Mouse (Mus musculus) kidney, adult 10 weeks (tissue): ENCODE data around the gene Myo1a. TPM values are rescaled to one million over a fixed set of nuclear protein-coding genes. Genes with fewer than 3 reads are reported as not detected.

ENCODE experiments used
- polyA plus RNA-seq: library from polyadenylated mRNA; stranded (reverse); fragments of 350-450 nt; fragmentation: Illumina TruSeq; extraction: RNeasy Lipid Tissue Mini Kit (QIAGEN cat#74804); gene quantifications from one replicate; pipeline ENCODE4 v1.2.3, GENCODE M21; 2014; ENCODE audit warnings: low read depth, low replicate concordance

Gene Myo1a
- not detected for polyA plus RNA-seq

GRCm38 (mm10) chr10:127704766-127705220 lies at the start of gene Myo1a:
Gene Myo1a, plus strand, starts transcription at chr10:127705170.

GRCm38 (mm10) chr10:127666501-127667268 lies 38.3 kb upstream of the Myo1a start, which contains the start of gene Nemp1:
Gene Nemp1, plus strand, starts transcription at chr10:127666901.

GRCm38 (mm10) chr10:127668093-127669050 lies 36.6 kb upstream of the Myo1a start, which contains the start of gene Nab2:
Gene Nab2, minus strand, starts transcription at chr10:127668568.

DNA sequence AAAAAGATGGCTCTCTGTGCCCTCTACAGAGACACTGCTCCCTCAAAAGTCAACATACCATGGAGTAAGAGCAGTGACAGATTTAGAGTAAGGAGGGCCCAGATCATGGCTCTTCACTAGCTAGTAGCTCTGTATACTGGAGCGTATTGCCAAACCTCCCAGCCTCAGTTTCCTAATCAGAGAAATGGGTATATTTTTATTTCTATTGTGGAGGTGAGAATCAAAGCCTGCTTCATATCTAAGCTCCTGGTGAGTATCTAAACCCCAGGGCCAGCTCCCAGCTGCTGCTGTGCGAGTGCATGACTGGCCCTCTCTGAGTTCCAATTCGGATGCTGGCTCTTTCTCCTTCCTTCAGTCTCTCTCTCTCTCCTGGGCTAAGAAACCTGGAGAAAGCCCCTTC lies 19.2 kb downstream of the Myo1a start, which contains the start of gene Tac2:
Tac2 (plus strand) TSS at position 301 of the 400 bp plus-strand sequence.

DNA sequence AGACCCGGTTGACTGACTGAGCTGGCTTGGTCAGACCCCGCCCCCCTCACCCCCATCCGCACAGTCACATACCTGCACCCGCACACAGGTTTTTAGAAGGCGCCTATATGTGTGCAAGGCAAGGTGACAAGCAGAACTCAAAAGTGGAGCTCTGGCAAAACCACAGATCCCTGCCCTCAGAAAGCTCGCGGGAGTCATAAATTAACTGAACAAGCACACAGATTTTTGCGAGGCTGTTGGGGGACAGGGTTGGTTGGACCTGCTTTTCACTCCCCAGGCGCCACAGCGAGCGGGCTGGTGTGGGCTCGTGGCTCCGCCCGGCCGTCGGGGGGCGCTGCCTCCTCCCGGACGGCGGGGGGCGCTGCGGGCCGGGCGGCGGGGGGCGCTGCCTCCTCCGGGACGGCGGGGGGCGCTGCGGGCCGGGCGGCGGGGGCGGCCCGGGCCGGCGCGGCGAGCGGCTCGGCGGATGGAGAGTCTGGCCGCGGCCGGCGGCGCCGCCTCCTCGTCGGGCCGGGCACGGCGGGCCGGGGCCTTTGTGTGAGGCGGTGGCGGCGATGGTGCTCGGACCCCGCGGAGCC lies 34.2 kb downstream of the Myo1a start, which contains the start of gene Zbtb39:
Zbtb39 (plus strand) TSS at position 456 of the 578 bp plus-strand sequence.

DNA sequence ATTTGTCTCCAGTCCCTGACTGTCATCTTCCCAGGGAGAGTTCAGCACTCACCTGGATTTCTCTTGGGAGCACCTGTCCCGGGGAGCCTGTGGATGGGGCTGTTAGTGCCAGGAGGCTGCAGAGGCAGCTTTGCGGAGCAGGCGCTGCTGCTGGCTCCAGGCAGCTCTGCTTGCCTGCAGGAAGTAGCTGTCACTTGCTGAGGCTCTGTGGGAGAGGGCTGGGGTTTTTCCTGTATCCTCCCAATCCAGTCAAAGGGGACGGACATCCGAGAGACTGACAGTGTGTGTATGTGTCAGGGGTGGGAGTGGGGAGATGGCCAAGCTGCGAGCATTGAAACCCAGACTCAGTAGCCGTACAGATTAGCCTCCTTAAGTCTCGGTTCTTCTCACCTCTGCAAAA lies 46.6 kb downstream of the Myo1a start, which contains the start of gene Gpr182:
Gpr182 (minus strand) TSS at position 185 of the 400 bp plus-strand sequence.

DNA sequence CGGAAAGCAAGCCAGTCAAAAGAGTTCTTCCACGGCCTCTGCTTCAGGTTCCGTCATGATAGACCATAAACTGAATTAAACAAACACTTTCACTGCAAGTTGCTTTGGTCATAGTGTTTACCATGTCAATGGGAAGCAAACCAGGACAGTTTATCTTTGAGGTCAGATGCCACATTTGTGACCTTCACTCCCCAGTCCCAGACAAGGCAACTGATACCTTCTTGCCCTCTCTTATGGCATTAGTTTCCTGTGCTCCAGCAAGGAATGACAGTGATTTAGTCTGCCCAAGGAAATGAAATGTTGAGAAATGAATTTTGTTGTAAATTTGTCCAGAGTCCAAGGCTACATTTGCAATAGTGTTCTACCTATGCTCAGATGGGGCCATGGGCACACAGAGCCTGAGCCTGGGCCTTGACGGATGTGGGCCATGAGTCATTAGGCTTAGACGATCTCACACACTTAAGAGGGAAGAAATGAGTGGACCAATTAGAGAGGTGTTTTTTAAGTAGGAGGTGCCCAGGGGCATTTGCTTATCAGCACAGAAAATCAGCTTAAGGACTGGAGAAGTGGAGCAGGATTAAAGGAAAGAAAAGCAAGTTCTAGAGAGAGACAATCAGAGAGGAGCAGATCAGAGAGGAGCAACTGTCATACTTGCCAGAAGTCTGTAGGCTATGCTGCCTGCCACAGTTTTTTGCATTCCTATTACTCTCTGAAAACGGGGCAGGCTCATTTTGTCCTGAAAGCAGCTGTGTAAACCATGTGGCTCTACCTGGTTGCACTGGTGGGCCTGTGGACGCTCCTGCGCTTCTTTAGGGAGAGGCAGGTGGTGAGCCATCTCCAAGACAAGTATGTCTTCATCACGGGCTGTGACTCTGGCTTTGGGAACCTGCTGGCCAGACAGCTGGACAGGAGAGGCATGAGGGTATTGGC lies 54.5 kb downstream of the Myo1a start, which contains the start of the genes Rdh1 and Rdh16f1:
Rdh1 (plus strand) TSS at position 541 of the 930 bp plus-strand sequence.
Rdh16f1 (plus strand) TSS at position 607 of the 930 bp plus-strand sequence.

Other genes with a start within 250 kb of the Myo1a start
- not detected for gene Stac3, start 203.5 kb upstream of the Myo1a start, polyA plus RNA-seq
- not detected for gene Ndufa4l2, start 190.2 kb upstream of the Myo1a start, polyA plus RNA-seq
- gene Shmt2, start 182.7 kb upstream of the Myo1a start, polyA plus RNA-seq: 7.9 TPM
- not detected for gene Nxph4, start 170.6 kb upstream of the Myo1a start, polyA plus RNA-seq
- gene Lrp1, start 84.0 kb upstream of the Myo1a start, polyA plus RNA-seq: 1.5 TPM
- 22.0 TPM for gene Stat6, start 62.2 kb upstream of the Myo1a start, polyA plus RNA-seq
- 5.9 TPM for gene Nemp1, start 38.3 kb upstream of the Myo1a start, polyA plus RNA-seq
- 1.2 TPM for gene Nab2, start 36.6 kb upstream of the Myo1a start, polyA plus RNA-seq
- gene Tac2, start 19.3 kb downstream of the Myo1a start, polyA plus RNA-seq: not detected
- 2.1 TPM for gene Zbtb39, start 34.4 kb downstream of the Myo1a start, polyA plus RNA-seq
- 0.61 TPM for gene Gpr182, start 46.6 kb downstream of the Myo1a start, polyA plus RNA-seq
- 1.1 TPM for gene Rdh1, start 54.6 kb downstream of the Myo1a start, polyA plus RNA-seq
- gene Rdh16f1, start 54.6 kb downstream of the Myo1a start, polyA plus RNA-seq: not detected
- gene Rdh9, start 71.2 kb downstream of the Myo1a start, polyA plus RNA-seq: 3.0 TPM
- 190 TPM for gene Rdh16, start 96.0 kb downstream of the Myo1a start, polyA plus RNA-seq
- 2.4 TPM for gene Rdh19, start 144.8 kb downstream of the Myo1a start, polyA plus RNA-seq
- gene Rdh16f2, start 161.3 kb downstream of the Myo1a start, polyA plus RNA-seq: 144 TPM
- gene Rdh7, start 183.6 kb downstream of the Myo1a start, polyA plus RNA-seq: not detected
- 0.16 TPM for gene Sdr9c7, start 193.3 kb downstream of the Myo1a start, polyA plus RNA-seq